Mouse (Mus musculus) embryo, embryonic 11.5 days (tissue): ENCODE results near the gene Zfp661.
"Not testable (repeated sequence)": the region's sequence is repeated elsewhere in the genome, so short reads cannot be mapped to it uniquely, and the experiment has no call there.

Source experiments
- DNase-seq: peaks from one replicate; pipeline ENCODE4 v3.0.0-alpha.2; 2012; ENCODE audit warnings: low read depth, low spot score

Gene Zfp661

DNA sequence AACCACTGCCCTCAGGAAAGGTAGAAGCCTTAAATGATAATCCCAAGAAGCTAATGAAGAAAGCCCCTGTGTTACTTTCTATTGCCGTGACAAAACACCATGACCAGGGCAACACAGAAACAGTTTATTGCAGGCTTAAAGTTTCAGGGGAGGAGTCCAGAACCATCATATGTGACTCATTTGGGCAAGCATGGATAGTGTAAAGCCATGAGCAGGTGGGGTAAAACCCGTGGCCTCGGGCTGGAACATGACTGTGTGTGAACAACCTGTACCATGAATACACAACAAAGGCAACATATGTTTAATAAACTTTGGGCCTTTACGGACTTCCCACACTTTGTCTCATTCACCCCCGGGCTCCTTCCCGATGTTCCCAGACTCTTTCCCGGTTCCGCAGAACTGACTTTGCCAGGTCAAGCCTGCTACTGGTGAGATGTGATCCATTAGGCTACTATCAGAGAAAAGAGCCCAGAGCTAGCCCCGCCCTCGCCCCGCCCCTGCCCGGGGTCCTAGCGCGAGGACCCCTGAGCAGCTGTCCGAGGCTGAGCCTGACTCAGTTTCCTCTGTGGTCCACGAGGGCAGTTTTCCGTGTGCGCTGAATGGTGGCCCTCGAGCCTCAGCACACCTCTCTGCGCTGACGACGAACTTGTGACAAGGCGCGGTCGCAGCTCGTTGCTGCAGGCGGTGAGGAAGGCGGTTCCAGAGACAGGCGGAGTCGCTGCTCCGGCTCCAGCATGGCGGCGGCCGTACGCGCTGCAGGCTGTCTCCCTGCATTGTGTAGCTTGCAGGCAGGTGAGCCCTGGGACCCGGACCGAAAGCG lies at the start of gene Zfp661, which contains the start of gene Mrps5:
Gene Zfp661, minus strand, starts transcription at position 401 of the 820 bp plus-strand sequence.
Gene Mrps5, plus strand, starts transcription at position 529 of the 820 bp plus-strand sequence.
- DNase-seq = peak; percentile 70

GRCm38 (mm10) chr2:127635581-127635980 lies 48.7 kb upstream of the Zfp661 start:
- DNase-seq = no peak

DNA sequence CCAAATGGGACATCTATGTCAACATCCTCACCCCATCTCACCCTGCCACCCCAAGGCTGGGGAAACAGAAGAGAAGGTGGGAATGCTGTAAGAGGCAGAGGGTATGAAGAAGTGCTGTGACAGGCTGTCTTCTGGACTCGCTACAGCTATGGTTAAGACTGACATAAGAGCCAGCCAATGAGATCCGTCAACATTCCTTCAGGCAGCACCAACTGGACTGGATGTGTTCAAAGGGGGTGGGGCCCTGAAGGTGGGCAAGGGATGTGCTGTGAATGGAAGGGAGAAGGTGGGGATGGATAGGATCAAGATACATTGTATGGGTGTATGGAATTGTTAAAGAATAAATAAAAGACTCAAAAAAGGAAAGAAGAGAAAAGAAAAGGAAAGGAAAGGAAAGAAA lies 45.7 kb upstream of the Zfp661 start:
- DNase-seq = no peak

DNA sequence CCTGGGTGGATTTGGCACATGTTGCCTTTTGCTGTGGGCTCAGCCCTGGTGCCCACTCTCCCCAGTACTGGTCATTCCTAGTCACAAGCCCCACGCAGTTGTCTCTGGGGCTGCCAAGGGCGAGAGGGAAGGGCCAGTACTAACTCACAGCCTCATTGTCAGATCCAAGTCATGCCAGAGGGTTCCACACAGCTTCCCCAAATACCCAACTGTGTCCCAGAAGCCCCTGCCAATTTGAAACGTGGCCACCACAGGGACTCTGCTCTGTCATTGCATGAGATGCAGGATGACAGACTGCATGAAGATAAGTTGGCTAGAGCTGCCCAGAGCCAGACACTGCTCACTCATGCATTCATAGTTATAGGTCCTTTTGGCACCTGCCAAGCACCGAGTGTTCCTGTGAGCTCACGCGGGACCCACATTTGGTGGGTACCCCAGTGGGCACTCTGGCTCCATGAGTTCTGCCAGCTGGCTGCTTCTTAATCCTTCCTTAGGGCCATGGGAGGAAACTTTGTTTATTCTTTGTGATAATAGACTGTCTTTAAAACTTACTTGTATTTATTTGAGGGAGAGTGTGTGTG lies 41.2 kb upstream of the Zfp661 start:
- DNase-seq = no peak

GRCm38 (mm10) chr2:127627354-127627753 lies 40.5 kb upstream of the Zfp661 start:
- no peak for DNase-seq

- DNase-seq = no peak
Observed at GRCm38 (mm10) chr2:127625659-127626058, 38.8 kb upstream of the Zfp661 start.

- no peak for DNase-seq
Observed at GRCm38 (mm10) chr2:127624786-127625185, 37.9 kb upstream of the Zfp661 start.

GRCm38 (mm10) chr2:127622065-127622464 lies 35.2 kb upstream of the Zfp661 start:
- no peak for DNase-seq

- no peak for DNase-seq
Observed at GRCm38 (mm10) chr2:127619311-127619710, 32.4 kb upstream of the Zfp661 start.

DNA sequence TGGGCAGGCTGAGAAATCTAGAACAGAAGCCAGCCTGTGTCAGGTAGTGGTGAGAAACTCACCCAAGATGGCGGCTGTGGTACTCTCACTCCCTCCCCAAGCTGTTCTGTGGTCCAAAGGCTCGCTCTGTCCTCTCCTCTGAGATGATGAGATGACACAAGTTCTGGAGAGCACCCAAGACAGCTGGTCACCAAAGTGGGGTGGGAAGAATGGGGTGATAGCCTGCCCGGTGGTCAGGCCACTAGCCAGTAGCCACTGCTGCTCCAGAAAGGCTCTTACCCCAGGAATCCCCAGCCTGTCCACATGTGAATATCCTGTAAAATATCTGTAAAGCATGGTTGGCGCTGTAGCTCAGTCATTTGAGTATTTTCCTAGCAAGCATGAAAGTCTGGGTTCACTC lies 25.4 kb upstream of the Zfp661 start:
- no peak for DNase-seq

DNA sequence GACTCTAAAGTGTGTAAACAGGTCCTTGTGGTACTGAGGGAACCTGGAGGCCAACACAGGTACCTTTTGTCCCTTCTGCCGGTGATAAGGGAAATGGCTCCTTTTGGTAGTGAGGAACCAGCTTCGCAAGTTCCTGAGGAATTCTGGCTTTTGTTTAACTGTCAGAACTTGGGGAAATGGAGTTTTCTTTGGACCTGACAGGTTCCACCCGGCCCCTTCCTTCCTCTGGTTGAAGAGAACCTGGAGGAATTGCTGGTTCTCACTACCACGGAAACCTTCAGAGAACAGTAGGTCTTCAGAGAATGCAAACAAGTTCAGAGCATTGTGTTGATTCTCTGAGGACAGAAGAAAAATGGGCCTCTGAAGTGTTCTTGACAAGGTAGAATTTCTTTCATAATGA lies 24.5 kb upstream of the Zfp661 start:
- no peak for DNase-seq

- DNase-seq = peak; percentile 20
Observed at GRCm38 (mm10) chr2:127608986-127609385, 22.1 kb upstream of the Zfp661 start.

- peak; percentile 37 for DNase-seq
Observed at GRCm38 (mm10) chr2:127608234-127608633, 21.3 kb upstream of the Zfp661 start.

DNA sequence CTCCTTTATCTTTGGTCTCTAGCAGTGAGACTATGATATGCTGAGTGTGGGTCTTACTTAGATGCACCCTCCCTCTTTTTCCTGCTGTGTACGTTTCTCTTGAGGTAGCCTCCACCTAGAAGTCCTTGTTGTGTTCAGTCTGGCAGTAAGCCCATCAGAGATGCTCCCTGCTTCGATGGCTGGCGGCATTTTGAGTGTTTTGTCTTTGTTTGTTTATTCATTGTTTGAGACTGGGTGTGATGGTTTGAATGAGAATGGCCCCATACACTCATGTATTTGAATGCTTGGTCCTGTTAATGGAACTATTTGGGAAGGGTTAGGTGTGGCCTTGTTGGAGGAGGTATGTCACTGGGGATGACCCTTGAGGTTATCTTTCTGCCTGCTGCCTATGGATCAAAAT lies 18.3 kb upstream of the Zfp661 start:
- DNase-seq = no peak

DNA sequence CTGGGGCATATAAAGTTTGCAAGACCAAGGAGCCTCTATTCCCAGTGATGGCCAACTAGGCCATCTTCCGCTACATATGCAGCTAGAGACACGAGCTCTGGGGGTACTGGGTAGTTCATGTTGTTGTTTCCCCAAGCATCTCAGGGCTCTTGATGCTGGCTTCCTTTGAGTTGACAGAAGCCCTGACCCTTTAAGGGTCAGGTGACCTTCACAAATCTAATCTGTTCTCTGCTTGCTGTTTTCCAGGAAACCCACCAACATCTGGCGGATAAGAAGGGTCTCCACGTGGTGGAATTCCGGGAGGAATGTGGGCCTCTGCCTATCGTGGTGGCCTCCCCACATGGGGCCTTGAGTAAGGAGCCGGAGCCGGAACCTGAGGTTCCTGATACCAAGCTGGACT lies 16.5 kb upstream of the Zfp661 start:
- DNase-seq = not testable (repeated sequence)

DNA sequence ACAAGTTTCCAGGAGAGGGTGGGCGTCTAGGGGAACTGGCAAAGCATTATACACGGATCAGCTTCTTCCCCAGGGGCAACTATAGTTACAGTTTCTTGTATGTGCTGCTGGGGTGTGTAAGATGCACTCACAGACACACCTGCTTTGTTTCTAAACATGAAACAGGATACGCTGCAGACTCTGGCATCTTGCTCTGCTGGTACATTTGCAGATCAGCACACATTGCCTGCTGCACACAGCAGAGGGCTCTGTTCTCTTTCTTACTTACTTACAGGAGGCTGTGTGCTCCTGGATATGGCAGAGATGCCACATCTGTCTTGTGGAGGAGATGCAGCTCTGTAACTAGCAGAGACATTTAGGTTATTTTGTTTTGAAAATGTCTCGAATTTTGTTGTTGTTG lies 3.9 kb upstream of the Zfp661 start:
- no peak for DNase-seq

GRCm38 (mm10) chr2:127590204-127590603 lies 3.3 kb upstream of the Zfp661 start:
- no peak for DNase-seq

GRCm38 (mm10) chr2:127588897-127589296 lies 2.0 kb upstream of the Zfp661 start:
- no peak for DNase-seq

GRCm38 (mm10) chr2:127587514-127587844 lies 585 bp upstream of the Zfp661 start:
- DNase-seq = no peak

- DNase-seq = peak; percentile 92
Observed at GRCm38 (mm10) chr2:127584436-127584858, 2.4 kb downstream of the Zfp661 start.

- DNase-seq = no peak
Observed at GRCm38 (mm10) chr2:127573322-127573721, 13.6 kb downstream of the Zfp661 start.

GRCm38 (mm10) chr2:127559070-127559966 lies 27.6 kb downstream of the Zfp661 start:
- DNase-seq = peak; percentile 85
